Comparison of ENCODE assay signal across 16 mouse cellular contexts in genomic region chr3:143565067-143565466, GRCm38 (mm10).
"Had no signal": no experiment of that assay in that cellular context is flagged by ENCODE, and none has a peak within 500 bp of the region (broad histone marks: within the 10 kb centered on the region; RNA-seq: fewer than 3 reads in every experiment).

No protein-coding gene starts in this region.

- DNase-seq: retina, postnatal 1 day; right cerebral cortex, adult 18-20 months; right cerebral cortex, postnatal 14 days; right cerebral cortex, postnatal 25 days; right cerebral cortex, postnatal 4 days; spleen, adult 18-20 months; thymus, adult 18-20 months; thymus, adult 2 months; thymus, postnatal 14 days; thymus, postnatal 25 days; thymus, postnatal 36 days; thymus, postnatal 4 days had no signal

- H3K4me2 ChIP-seq: neural tube, embryonic 13.5 days; neural tube, embryonic 15.5 days; stomach, embryonic 15.5 days had no signal

- H3K4me3 ChIP-seq: neural tube, embryonic 13.5 days; neural tube, embryonic 15.5 days; stomach, embryonic 15.5 days had no signal

- H3K9ac ChIP-seq: neural tube, embryonic 13.5 days; neural tube, embryonic 15.5 days; stomach, embryonic 15.5 days had no signal

- H3K9me3 ChIP-seq: neural tube, embryonic 13.5 days; neural tube, embryonic 15.5 days; stomach, embryonic 15.5 days had no signal

- H3K27me3 ChIP-seq: neural tube, embryonic 13.5 days; neural tube, embryonic 15.5 days; stomach, embryonic 15.5 days had no signal

- H3K4me1 ChIP-seq: neural tube, embryonic 15.5 days; stomach, embryonic 15.5 days had no signal

- H3K36me3 ChIP-seq: neural tube, embryonic 13.5 days; neural tube, embryonic 15.5 days; stomach, embryonic 15.5 days had no signal

- H3K27ac ChIP-seq: neural tube, embryonic 13.5 days; neural tube, embryonic 15.5 days; stomach, embryonic 15.5 days; stomach, postnatal 0 days had no signal
